Mouse (Mus musculus) embryo, embryonic 10.5 days (tissue): ENCODE measurements around the gene Ankrd65.
"Not testable (repeated sequence)": the region's sequence is repeated elsewhere in the genome, so short reads cannot be mapped to it uniquely, and the experiment has no call there.

Experiments
- DNase-seq: peaks from one replicate; pipeline ENCODE4 v3.0.0-alpha.2; 2015; ENCODE audit warnings: low spot score

The Ankrd65 gene

GRCm38 (mm10) chr4:155774971-155775740 is 15.1 kb upstream of the Ankrd65 start:
- DNase-seq = no peak

DNA sequence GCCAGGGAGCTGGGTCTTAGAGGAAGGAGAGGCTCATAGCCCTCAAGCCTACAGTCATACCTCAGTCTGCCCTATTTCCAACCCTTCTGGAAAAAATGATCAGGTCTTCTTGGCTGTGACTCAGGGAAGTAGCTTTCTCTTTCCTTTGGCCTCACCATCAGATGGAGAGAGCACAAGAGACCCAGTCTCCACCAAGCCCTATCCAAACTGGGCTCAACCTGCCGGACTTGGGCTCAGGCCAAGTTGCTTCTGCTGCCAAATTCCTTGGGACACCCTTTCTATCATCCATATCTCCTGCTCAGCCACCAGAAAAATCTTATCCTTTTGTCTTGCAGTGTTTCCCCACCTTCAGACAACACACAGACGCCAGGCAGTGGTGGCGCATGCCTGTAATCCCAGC is 14.4 kb upstream of the Ankrd65 start:
- no peak for DNase-seq

DNA sequence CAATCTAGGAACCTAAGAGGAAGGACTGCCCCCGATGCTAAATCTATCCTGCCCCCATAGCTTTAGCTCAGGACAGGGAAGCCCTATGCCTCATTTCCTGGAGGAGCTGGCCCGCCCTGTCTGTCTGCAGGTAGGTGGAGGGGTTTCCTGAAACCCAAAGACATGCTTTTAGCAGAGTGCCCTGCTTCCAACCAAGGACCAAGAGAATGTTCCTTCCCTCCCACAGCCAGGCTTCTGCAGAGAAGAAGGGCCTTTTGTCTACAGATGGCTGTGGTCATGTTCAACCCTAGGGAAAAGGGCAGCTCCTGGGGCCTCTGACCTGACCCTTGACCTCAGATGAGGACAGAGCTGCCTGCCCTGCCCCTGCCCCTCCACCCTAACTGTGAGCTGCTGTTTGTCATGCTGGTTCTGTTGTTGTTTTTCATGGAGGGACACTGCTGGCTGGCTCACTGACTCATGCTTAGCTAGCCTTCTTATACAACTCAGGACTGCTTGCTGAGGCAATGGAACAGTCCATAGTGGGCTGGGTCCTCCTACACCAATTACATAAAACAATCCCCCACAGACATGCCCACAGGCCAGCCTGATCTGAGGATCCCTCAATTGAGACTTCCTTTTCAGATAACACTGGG is 13.4 kb upstream of the Ankrd65 start:
- peak; percentile 76 for DNase-seq

DNA sequence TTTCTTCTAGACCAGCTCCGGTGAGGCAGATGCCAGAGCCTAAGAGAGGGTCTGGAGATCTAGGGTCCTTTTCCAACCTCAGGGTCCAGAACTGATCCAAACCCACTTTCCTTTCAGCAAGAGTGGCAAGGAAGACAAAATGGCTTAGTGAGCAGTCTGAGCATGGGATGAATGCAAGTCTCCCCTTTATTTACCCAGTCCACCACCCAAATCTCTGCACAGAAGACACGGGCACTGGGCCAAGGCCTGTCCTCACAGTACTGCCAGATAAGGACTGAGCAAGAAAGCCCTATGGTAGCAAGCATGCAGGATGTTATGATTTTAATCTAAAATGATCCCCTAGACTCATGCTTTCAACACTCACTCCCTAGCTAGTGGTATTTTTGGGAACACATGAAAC is 12.4 kb upstream of the Ankrd65 start:
- no peak for DNase-seq

DNA sequence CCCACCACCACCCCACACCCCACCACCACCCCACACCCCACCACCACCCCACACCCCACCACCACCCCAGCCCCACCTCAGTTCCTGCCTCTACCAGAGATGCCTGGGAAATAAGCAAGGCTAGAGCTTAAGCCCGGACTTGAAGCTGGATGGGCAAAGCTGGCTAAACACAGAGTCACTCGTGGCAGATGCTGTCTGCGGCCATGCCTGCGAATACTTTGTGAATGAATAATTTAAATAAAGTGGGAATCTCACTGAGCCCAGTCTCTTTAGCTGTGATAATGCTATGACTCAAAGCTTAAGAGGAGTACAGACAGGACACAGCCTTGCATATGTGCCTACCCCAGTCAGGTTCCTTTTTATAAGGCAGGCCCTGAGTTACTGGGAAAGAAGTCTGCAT is 10.7 kb upstream of the Ankrd65 start:
- no peak for DNase-seq

- peak; percentile 50 for DNase-seq
Measured at GRCm38 (mm10) chr4:155780895-155781294, 9.3 kb upstream of the Ankrd65 start.

DNA sequence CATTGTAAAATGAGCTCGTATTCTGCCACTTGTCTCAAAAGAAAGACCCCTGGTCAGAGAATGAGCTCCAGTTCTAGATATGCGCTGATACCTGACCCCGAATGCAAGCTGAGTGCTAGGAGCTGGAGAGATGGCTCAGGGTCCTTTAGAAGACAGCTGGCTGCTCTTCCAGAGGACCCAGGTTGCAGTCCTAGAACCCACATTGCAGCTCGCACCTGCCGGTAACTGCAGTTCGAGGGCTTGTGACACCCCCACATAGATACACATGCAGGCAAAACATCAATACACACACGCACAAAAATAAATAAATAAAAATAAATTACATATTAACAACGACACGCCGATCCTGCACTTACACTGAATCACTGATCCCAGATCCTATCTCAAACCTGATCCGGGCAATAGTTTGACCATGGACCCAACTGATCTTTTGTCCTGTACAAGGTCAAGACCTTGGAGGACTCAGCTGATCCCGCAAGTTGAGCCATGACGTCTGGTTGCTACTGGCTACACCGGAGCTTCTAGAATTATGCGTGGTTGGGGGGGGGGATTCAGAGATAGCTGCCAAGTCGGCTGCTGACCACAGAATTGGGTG is 6.7 kb upstream of the Ankrd65 start:
- DNase-seq = no peak

GRCm38 (mm10) chr4:155784081-155784701 is 6.0 kb upstream of the Ankrd65 start:
- DNase-seq = peak; percentile 90

GRCm38 (mm10) chr4:155785246-155785645 is 5.0 kb upstream of the Ankrd65 start:
- DNase-seq = no peak

- no peak for DNase-seq
Measured at GRCm38 (mm10) chr4:155785819-155786218, 4.4 kb upstream of the Ankrd65 start, which contains the start of gene Tmem88b. TSS of gene Tmem88b (minus strand) at chr4:155785874.

DNA sequence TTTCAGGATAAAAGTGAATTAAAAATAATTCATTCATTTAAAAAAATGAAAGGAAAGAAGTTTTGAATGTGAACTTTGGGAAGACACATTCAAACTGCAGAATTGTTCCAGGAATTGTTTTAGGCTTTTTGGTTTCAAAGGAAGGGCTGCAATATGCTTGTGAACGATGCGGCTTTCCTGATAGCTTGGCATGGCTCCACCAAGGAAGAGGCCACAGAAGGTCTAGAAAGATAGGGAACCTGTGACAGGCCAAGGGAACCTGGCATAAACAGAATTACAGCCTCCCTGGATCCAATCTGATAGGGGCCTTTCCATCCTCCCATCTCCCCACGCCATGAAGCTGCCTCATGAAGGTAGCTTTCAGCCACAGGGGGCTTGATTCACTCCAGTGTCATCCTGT is 1.9 kb upstream of the Ankrd65 start:
- no peak for DNase-seq

- DNase-seq = not testable (repeated sequence)
Measured at GRCm38 (mm10) chr4:155788833-155789232, 1.4 kb upstream of the Ankrd65 start.

DNA sequence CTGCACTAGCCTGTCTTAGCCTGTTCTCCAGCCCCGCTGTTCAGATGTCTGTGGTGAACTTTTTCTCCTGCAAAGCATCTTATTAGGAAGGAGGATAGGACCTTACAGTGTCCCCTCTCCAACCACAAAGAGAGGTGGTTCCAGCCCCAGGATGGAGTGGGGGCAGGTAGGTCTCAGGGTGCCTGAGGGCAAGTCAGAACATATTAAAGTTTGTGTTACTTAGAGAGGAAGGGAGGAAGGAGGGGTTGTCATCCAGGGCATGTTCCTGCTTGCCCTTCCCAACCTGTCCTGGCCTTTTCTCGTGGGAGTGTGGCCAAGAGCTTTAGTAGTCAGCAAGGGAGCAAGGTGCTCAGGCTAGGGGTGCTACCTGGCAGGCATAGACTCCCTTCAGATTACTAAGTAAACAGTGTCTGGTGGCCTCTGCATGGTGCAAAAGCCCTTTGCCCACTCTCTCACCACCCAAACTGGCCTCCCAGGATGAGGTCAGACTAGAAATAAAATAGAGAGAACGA is 467 bp downstream of the Ankrd65 start:
- no peak for DNase-seq

- no peak for DNase-seq
Measured at GRCm38 (mm10) chr4:155791240-155791933, 1.1 kb downstream of the Ankrd65 start.

- no peak for DNase-seq
Measured at GRCm38 (mm10) chr4:155793730-155794129, 3.5 kb downstream of the Ankrd65 start.

GRCm38 (mm10) chr4:155802075-155802474 is 11.8 kb downstream of the Ankrd65 start:
- no peak for DNase-seq

- DNase-seq = peak; percentile 59
Measured at GRCm38 (mm10) chr4:155802741-155803339, 12.6 kb downstream of the Ankrd65 start, which contains the start of gene Mrpl20. TSS of gene Mrpl20 (plus strand) at chr4:155802878.

GRCm38 (mm10) chr4:155803340-155804041 is 13.3 kb downstream of the Ankrd65 start:
- peak; percentile 97 for DNase-seq

DNA sequence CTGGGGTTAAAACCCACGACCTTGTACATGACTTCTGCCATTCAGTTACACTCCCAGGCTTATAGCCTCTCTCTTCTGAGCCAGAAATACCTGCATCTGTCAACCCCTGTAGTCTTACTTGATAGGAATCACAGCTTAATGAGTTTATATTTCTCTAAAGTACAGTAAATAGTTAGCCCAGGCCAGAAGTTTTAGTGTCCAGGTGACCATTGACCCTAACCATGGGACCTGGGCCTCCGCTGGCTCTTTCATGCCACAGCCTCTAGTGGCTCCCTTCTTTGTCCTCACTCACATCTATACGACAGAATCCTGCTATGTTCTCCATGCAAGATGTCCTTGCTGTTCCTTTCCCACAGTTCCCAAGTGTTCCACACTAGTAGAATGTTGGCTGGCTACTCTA is 17.6 kb downstream of the Ankrd65 start:
- no peak for DNase-seq

- peak; percentile 97 for DNase-seq
Measured at GRCm38 (mm10) chr4:155811929-155812664, 21.9 kb downstream of the Ankrd65 start, which contains the start of gene Ccnl2. TSS of gene Ccnl2 (plus strand) at chr4:155812489.
